Mouse (Mus musculus): ENCODE results near the gene Calhm6. TPM values are rescaled to one million over a fixed set of nuclear protein-coding genes. Genes with fewer than 3 reads are reported as not detected.

Gene Calhm6
- polyA plus RNA-seq, 1 experiment from 2014 or later: 0.21 TPM

DNA sequence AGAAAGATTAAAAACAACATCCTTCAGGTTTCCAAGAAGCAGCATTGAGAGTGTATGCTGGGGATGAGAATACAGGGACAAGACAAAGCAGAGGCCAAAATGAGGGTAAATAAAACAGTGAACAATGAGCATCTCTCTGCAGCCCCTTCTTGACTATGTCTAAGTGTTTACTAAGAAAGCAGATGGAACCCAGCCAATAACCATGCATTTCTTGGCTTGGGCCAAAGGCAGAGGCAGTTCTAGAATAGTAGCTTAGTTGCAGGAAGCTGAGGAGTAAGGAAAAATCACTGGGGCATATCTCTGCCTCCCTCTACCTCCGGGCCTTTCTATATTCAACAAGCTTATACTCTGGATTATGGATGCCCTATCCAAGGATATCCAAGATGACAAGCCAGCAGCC lies 37.3 kb downstream of the Calhm6 start:
- Histone ChIP-seq H3K36me3 (no peaks in the 10 kb centered on the region), H3K9me3 (replicated peaks) (no peaks in the 10 kb centered on the region), H3K4me3 (no peak overlapping the region), H3K27ac (replicated peaks) (no peak overlapping the region), H3K27me3 (ENCODE audit: low read depth, poor library complexity, severe bottlenecking) (no peaks in the 10 kb centered on the region), H3K4me1 (no peaks in the 10 kb centered on the region)
- DNase-seq (ENCODE audit: low spot score): no peak
- 88% methylated on average over 1 of the region's 1 CpGs for WGBS

GRCm38 (mm10) chr10:34089517-34089916 lies 38.3 kb downstream of the Calhm6 start:
- no peaks in the 10 kb centered on the region for H3K4me1 ChIP-seq
- H3K4me3 ChIP-seq: no peak overlapping the region
- H3K27me3 ChIP-seq (ENCODE audit: low read depth, poor library complexity, severe bottlenecking): no peaks in the 10 kb centered on the region
- no peak overlapping the region for H3K27ac ChIP-seq (replicated peaks)
- WGBS: 81% methylated on average over 3 of the region's 3 CpGs
- no peaks in the 10 kb centered on the region for H3K9me3 ChIP-seq (replicated peaks)
- DNase-seq (ENCODE audit: low spot score): no peak
- H3K36me3 ChIP-seq: no peaks in the 10 kb centered on the region

GRCm38 (mm10) chr10:34088515-34088914 lies 39.3 kb downstream of the Calhm6 start:
- no peaks in the 10 kb centered on the region for H3K4me1 ChIP-seq
- no peak for DNase-seq (ENCODE audit: low spot score)
- H3K4me3 ChIP-seq: no peak overlapping the region
- no peaks in the 10 kb centered on the region for H3K27me3 ChIP-seq (ENCODE audit: low read depth, poor library complexity, severe bottlenecking)
- no peaks in the 10 kb centered on the region for H3K9me3 ChIP-seq (replicated peaks)
- no peaks in the 10 kb centered on the region for H3K36me3 ChIP-seq
- whole genome bisulfite sequencing: 86% methylated on average over 2 of the region's 2 CpGs
- no peak overlapping the region for H3K27ac ChIP-seq (replicated peaks)

DNA sequence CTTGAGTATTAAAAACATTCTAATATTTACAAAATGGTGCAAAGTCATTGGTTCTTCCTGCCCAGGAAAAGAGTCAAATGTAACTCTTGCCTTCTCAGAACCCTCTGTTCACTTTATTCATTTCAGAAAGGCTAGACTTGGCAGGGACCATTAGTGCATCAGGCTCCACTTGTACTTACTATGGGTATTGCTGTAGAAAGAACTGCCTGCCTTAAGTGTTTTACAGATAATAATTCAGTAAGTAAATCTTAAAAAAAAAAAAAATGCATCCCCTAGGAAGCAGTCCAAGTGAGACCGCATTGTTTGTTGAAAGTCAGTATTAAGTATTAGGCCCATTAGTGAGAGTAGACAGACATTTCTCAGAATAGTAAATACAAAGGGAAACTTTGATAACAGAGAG lies 41.3 kb downstream of the Calhm6 start:
- Histone ChIP-seq H3K4me1 (no peaks in the 10 kb centered on the region), H3K9me3 (replicated peaks) (no peaks in the 10 kb centered on the region), H3K27me3 (ENCODE audit: low read depth, poor library complexity, severe bottlenecking) (no peaks in the 10 kb centered on the region), H3K36me3 (no peaks in the 10 kb centered on the region), H3K27ac (replicated peaks) (no peak overlapping the region), H3K4me3 (no peak overlapping the region)
- DNase-seq (ENCODE audit: low spot score): no peak
- 94% methylated on average over 1 of the region's 1 CpGs for WGBS

Other genes with a start within 250 kb of the Calhm6 start
- gene Rsph4a, start 222.9 kb downstream of the Calhm6 start, polyA plus RNA-seq (2016; fragmentation: Nextera tagmentation; extraction: Ambion mirVana): 0.09 and 0.11 TPM in 2 replicates
- gene Zup1, start 176.7 kb downstream of the Calhm6 start, polyA plus RNA-seq (2016; fragmentation: Nextera tagmentation; extraction: Ambion mirVana): 21.1 and 25.0 TPM in 2 replicates
- gene Rwdd1, start 108.4 kb downstream of the Calhm6 start, polyA plus RNA-seq (2016; fragmentation: Nextera tagmentation; extraction: Ambion mirVana): 134 and 154 TPM in 2 replicates
- gene Trappc3l, start 90.4 kb downstream of the Calhm6 start, polyA plus RNA-seq (2016; fragmentation: Nextera tagmentation; extraction: Ambion mirVana): not detected in 2 replicates
- not detected in 2 replicates for gene Calhm4, start 83.7 kb downstream of the Calhm6 start, polyA plus RNA-seq (2016; fragmentation: Nextera tagmentation; extraction: Ambion mirVana)
- 0.10 and 0.17 TPM in 2 replicates for gene Calhm5, start 31.5 kb downstream of the Calhm6 start, polyA plus RNA-seq (2016; fragmentation: Nextera tagmentation; extraction: Ambion mirVana)
- 22.0 and 22.8 TPM in 2 replicates for gene Dse, start 79.7 kb upstream of the Calhm6 start, polyA plus RNA-seq (2016; fragmentation: Nextera tagmentation; extraction: Ambion mirVana)
- gene Tspyl1, start 154.2 kb upstream of the Calhm6 start, polyA plus RNA-seq (2016; fragmentation: Nextera tagmentation; extraction: Ambion mirVana): 65.0 and 78.0 TPM in 2 replicates
- 38.1 and 61.6 TPM in 2 replicates for gene Tspyl4, start 169.5 kb upstream of the Calhm6 start, polyA plus RNA-seq (2016; fragmentation: Nextera tagmentation; extraction: Ambion mirVana)

Measured in midbrain, embryonic 10.5 days (tissue).